Mouse (Mus musculus): Measurements from ENCODE around the gene Ebf1. TPM values are rescaled to one million over a fixed set of nuclear protein-coding genes. Genes with fewer than 3 reads are reported as not detected.

The Ebf1 gene
- polyA plus RNA-seq, 1 experiment: 26.6 TPM

GRCm38 (mm10) chr11:45017493-45017892 lies 400.4 kb downstream of the Ebf1 start:
- TF ChIP-seq POLR2A (IDR thresholded peaks at IDR 0.05; ENCODE audit: low read depth, low read length): no peak
- TF ChIP-seq CTCF (IDR thresholded peaks at IDR 0.05; ENCODE audit: extremely low read depth, insufficient read depth, insufficient read length, insufficient replicate concordance): no peak
- Histone ChIP-seq H3K4me1 (ENCODE audit: control insufficient read depth, insufficient read depth, insufficient read length) (no peaks in the 10 kb centered on the region), H3K36me3 (ENCODE audit: control insufficient read depth, insufficient read depth, low read length) (no peaks in the 10 kb centered on the region), H3K27me3 (ENCODE audit: control insufficient read depth, insufficient read depth, low read length) (no peaks in the 10 kb centered on the region), H3K27ac (ENCODE audit: insufficient read depth, low read length) (no peak overlapping the region), H3K4me3 (ENCODE audit: extremely low read depth, insufficient read depth, insufficient read length) (no peak overlapping the region)
- WGBS: 75% methylated on average over 3 of the region's 3 CpGs
- DNase-seq (ENCODE audit: low read depth in 1 of 2, low spot score in 2 of 2): no peak

- TF ChIP-seq POLR2A (IDR thresholded peaks at IDR 0.05; ENCODE audit: low read depth, low read length): no peak
- TF ChIP-seq CTCF (IDR thresholded peaks at IDR 0.05; ENCODE audit: extremely low read depth, insufficient read depth, insufficient read length, insufficient replicate concordance): no peak
- H3K27ac ChIP-seq (ENCODE audit: insufficient read depth, low read length): no peak overlapping the region
- no peaks in the 10 kb centered on the region for H3K36me3 ChIP-seq (ENCODE audit: control insufficient read depth, insufficient read depth, low read length)
- WGBS: 81% methylated on average over 5 of the region's 5 CpGs
- no peaks in the 10 kb centered on the region for H3K4me1 ChIP-seq (ENCODE audit: control insufficient read depth, insufficient read depth, insufficient read length)
- no peaks in the 10 kb centered on the region for H3K27me3 ChIP-seq (ENCODE audit: control insufficient read depth, insufficient read depth, low read length)
- no peak for DNase-seq (ENCODE audit: low read depth in 1 of 2, low spot score in 2 of 2)
- H3K4me3 ChIP-seq (ENCODE audit: extremely low read depth, insufficient read depth, insufficient read length): no peak overlapping the region
These were observed 408.9 kb downstream of the Ebf1 start for GRCm38 (mm10) chr11:45026012-45026411.

GRCm38 (mm10) chr11:45026674-45027073 lies 409.6 kb downstream of the Ebf1 start:
- no peaks in the 10 kb centered on the region for H3K27me3 ChIP-seq (ENCODE audit: control insufficient read depth, insufficient read depth, low read length)
- WGBS: 55% methylated on average over 11 of the region's 11 CpGs
- H3K4me1 ChIP-seq (ENCODE audit: control insufficient read depth, insufficient read depth, insufficient read length): no peaks in the 10 kb centered on the region
- H3K36me3 ChIP-seq (ENCODE audit: control insufficient read depth, insufficient read depth, low read length): no peaks in the 10 kb centered on the region
- no peak for DNase-seq (ENCODE audit: low read depth in 1 of 2, low spot score in 2 of 2)
- H3K4me3 ChIP-seq (ENCODE audit: extremely low read depth, insufficient read depth, insufficient read length): no peak overlapping the region
- TF ChIP-seq POLR2A (IDR thresholded peaks at IDR 0.05; ENCODE audit: low read depth, low read length): no peak
- TF ChIP-seq CTCF (IDR thresholded peaks at IDR 0.05; ENCODE audit: extremely low read depth, insufficient read depth, insufficient read length, insufficient replicate concordance): no peak
- H3K27ac ChIP-seq (ENCODE audit: insufficient read depth, low read length): no peak overlapping the region

- H3K4me1 ChIP-seq (ENCODE audit: control insufficient read depth, insufficient read depth, insufficient read length): no peaks in the 10 kb centered on the region
- 61% methylated on average over 7 of the region's 7 CpGs for WGBS
- TF ChIP-seq POLR2A (IDR thresholded peaks at IDR 0.05; ENCODE audit: low read depth, low read length) (no peak), CTCF (IDR thresholded peaks at IDR 0.05; ENCODE audit: extremely low read depth, insufficient read depth, insufficient read length, insufficient replicate concordance) (no peak)
- DNase-seq (ENCODE audit: low read depth in 1 of 2, low spot score in 2 of 2): no peak
- no peak overlapping the region for H3K27ac ChIP-seq (ENCODE audit: insufficient read depth, low read length)
- no peak overlapping the region for H3K4me3 ChIP-seq (ENCODE audit: extremely low read depth, insufficient read depth, insufficient read length)
- no peaks in the 10 kb centered on the region for H3K27me3 ChIP-seq (ENCODE audit: control insufficient read depth, insufficient read depth, low read length)
- no peaks in the 10 kb centered on the region for H3K36me3 ChIP-seq (ENCODE audit: control insufficient read depth, insufficient read depth, low read length)
These were observed 410.0 kb downstream of the Ebf1 start for GRCm38 (mm10) chr11:45027076-45027475.

GRCm38 (mm10) chr11:45055744-45056610 lies 438.9 kb downstream of the Ebf1 start:
- DNase-seq (ENCODE audit: low read depth in 1 of 2, low spot score in 2 of 2): no peak
- Histone ChIP-seq H3K36me3 (ENCODE audit: control insufficient read depth, insufficient read depth, low read length) (no peaks in the 10 kb centered on the region), H3K4me1 (ENCODE audit: control insufficient read depth, insufficient read depth, insufficient read length) (no peaks in the 10 kb centered on the region), H3K27me3 (ENCODE audit: control insufficient read depth, insufficient read depth, low read length) (no peaks in the 10 kb centered on the region), H3K4me3 (ENCODE audit: extremely low read depth, insufficient read depth, insufficient read length) (no peak overlapping the region), H3K27ac (ENCODE audit: insufficient read depth, low read length) (no peak overlapping the region)
- no peak for TF ChIP-seq POLR2A (IDR thresholded peaks at IDR 0.05; ENCODE audit: low read depth, low read length)
- no peak for TF ChIP-seq CTCF (IDR thresholded peaks at IDR 0.05; ENCODE audit: extremely low read depth, insufficient read depth, insufficient read length, insufficient replicate concordance)
- WGBS: 90% methylated on average over 7 of the region's 7 CpGs

Other genes starting within 250 kb of the Ebf1 start
- 0.59 and 0.70 TPM in 2 replicates for gene Il12b, start 217.3 kb upstream of the Ebf1 start, polyA plus RNA-seq (2012; rRNA removed)
- gene Ublcp1, start 146.8 kb upstream of the Ebf1 start, polyA plus RNA-seq (2012; rRNA removed): 10.7 and 11.4 TPM in 2 replicates
- gene Rnf145, start 98.4 kb upstream of the Ebf1 start, polyA plus RNA-seq (2012; rRNA removed): 65.5 and 191 TPM in 2 replicates